Mouse (Mus musculus): ENCODE measurements around the gene Elavl4. TPM values are rescaled to one million over a fixed set of nuclear protein-coding genes. Genes with fewer than 3 reads are reported as not detected.

Elavl4 gene
- total RNA-seq, 4 experiments from 2014 or later = not detected

DNA sequence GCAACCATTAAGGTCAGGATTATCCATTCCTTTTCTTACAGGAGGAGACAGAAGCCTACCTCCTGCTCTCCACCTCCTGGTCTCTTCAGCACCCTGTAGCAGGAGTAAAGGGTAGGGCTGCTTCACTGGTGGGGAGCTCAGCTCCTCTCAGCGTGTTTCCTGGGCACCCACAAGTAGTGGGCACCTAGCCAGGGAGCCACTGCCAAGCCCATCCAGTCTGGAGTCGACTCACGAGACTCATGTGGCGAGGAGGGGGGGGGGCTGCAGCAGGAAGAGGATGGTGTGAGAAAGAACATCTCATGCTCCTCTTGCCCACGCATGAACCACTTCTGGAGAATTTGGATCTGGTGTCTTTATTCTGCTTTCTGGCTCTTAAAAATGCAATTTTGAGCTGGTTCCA, 186.5 kb downstream of the Elavl4 start:
- no peak for DNase-seq (ENCODE audit: low spot score in 2 of 2)

DNA sequence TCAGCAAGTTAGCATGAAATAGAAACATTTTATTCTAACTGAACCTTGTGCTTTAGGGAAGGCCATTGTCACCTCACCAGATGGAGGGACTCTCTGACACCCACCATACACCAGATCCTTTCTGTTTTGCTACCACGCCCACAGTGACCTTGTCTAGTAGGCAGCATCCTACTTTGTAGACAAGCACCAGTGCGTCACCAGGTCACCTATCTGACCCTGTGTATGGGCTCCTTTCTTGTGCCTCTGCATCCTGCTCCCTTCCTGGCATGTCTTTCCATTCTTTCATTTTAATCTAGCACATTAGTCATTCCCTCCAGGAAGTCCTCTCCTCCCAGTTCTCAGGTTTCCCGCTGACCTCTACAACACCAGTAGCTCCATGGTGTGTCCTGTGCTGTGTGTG, 190.1 kb downstream of the Elavl4 start:
- DNase-seq (ENCODE audit: low spot score in 2 of 2) = no peak

DNA sequence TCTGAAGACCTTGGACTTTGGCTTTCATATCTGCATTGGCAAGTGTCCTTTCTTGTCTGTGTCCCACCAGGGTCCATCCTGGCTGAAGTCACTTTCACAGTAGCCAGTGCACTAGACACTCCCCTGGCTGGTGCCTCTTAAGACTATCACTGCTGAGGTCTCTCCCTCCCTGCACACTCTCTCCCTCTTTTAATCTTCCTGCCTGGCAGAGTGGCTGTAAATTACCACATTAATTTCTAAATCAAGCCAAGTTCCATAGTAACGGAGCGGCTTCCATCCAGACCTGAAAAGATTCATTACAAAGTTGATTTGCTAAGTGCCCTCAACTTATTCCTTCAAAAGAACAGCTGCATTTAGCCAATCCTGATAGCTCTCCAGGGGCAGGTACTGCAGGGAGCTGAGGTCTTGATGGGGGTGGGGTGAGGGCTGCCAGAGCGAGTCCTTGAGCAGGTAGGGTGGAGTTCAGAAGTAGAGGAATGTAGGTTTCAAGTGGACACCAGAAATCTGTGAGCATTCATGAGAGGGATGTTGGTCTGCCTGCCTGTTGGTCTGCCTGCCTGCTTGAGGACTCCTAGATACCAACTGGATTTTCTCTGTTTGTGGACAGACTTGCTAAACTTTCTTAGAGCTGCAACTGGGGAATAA, 194.1 kb downstream of the Elavl4 start:
- no peak for DNase-seq (ENCODE audit: low spot score in 2 of 2)

DNA sequence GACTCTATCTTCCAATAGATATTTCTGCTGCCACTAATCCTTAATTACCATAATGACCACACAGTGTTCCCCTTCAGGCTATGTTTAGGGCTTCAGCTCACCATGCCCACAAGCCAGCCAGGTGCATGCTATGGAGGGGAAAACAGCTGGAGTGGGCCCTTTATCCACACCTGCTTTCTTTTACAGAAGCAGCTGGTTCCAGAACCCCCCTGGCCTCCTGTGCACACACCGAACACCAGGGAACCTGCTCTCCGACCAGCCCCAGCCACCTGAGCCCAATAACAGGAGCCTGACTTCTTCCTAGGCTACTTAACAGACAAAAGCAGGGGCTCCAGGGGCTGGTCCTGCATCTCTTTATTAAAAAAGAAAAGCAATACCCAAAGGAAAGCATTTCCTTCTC, 195.8 kb downstream of the Elavl4 start:
- no peak for DNase-seq (ENCODE audit: low spot score in 2 of 2)

Other genes with a start within 250 kb of the Elavl4 start
- not detected for gene Agbl4, start 45.8 kb upstream of the Elavl4 start, total RNA-seq (2022)

Measured in gastrocnemius, adult 8-10 months (tissue).